Mouse (Mus musculus): ENCODE data around the gene Qars. TPM values are rescaled to one million over a fixed set of nuclear protein-coding genes. Genes with fewer than 3 reads are reported as not detected.

The Qars gene
- polyA plus RNA-seq, 1 experiment from 2014 or later = 104 TPM

DNA sequence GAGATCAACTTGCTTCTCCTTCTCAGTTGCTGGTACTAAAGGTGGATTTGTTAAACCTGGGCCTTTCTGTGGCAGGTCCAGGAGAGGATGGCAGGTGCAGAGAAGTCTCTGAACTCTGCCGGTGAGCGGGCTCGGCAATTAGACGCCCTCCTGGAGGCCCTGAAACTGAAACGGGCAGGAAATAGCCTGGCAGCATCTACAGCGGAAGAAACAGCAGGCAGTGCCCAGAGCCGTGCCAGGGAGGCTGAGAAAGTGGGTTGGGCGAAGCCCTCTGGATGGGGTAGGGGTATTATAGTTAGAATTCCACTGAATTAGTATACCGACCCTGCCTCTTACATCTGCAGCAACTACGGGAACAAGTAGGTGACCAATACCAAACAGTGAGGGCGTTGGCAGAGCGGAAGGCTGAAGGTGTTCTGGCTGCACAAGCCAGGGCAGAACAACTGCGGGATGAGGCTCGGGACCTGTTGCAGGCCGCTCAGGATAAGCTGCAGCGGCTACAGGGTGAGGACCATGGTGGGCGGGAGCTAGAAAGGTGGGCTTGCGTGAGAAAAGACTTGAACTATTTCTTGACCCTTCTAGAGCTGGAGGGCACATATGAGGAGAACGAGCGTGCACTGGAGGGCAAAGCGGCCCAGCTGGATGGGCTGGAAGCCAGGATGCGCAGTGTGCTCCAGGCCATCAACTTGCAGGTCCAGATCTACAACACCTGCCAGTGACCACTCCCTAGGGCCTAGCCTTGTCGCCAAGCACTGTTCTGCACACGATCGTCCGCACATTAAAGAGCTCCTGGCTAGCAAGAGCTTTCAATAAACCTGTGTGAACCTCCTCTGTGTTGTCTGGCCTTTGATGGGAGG is 17.6 kb upstream of the Qars start:
- Histone ChIP-seq H3K4me1 (peaks cover 24% of the 10 kb centered on the region), H3K9ac (no peak overlapping the region; the same call in 1 of the 2 replicates), H3K9me3 (no peaks in the 10 kb centered on the region), H3K4me2 (peak overlapping the region; percentile 82), H3K36me3 (peaks cover 81% of the 10 kb centered on the region), H3K27ac (peak overlapping the region; percentile 98), H3K4me3 (peak overlapping the region; percentile 97), H3K27me3 (no peaks in the 10 kb centered on the region)
- no peak for ATAC-seq (ENCODE audit: insufficient number of reproducible peaks, low FRiP score, low TSS enrichment, low read depth)
- 56% methylated on average over 26 of the region's 26 CpGs for WGBS

DNA sequence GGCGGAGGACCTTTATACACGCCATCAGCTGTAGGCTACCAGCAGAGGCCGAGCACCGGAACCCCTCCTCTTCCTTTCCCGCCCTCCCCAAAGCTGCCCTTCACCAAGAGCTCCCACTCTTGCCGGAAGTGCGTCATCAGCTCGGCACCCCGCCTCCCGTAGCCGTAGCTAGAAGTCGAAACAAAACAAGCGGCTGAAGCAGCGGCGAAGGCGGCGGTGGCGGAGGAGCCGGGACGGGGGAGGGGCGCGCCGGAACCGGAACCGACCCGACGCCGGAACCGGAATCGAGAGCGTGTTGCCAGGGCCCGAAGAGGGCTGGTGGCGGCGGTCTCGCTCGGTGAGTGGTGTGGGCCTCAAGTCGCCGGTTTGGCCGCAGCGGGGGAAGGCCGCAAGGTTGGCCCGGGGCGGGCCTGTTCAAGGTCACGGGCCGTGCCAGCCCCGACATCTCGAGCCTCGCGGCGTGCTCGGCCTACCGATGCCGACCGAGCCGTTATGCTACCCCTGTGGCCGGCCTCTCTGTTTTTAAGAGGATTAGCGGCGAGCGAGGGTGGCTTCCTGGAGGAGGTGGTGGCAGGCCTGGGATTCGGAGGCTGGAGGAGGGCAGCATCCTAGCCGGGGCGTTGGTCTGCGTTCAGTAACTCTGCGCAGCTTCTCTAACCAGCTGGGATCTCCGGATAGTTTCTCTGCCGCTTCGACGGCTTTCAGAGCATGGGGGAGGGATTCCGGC is 16.8 kb upstream of the Qars start, which contains the start of gene Usp19:
TSS of gene Usp19 (plus strand) at position 44 of the 727 bp plus-strand sequence.
- Histone ChIP-seq H3K9ac (peak within 1 kb of the TSS; percentile 97), H3K4me1 (peaks cover 24% of the 10 kb centered on the region), H3K27me3 (no peaks in the 10 kb centered on the region), H3K9me3 (no peaks in the 10 kb centered on the region), H3K4me2 (peak within 1 kb of the TSS; percentile 82), H3K4me3 (peak within 1 kb of the TSS; percentile 97), H3K36me3 (peaks cover 81% of the 10 kb centered on the region), H3K27ac (peak within 1 kb of the TSS; percentile 98)
- peak; percentile 87 for ATAC-seq (ENCODE audit: insufficient number of reproducible peaks, low FRiP score, low TSS enrichment, low read depth)
- WGBS = under 1% methylated on average over 68 of the region's 69 CpGs

DNA sequence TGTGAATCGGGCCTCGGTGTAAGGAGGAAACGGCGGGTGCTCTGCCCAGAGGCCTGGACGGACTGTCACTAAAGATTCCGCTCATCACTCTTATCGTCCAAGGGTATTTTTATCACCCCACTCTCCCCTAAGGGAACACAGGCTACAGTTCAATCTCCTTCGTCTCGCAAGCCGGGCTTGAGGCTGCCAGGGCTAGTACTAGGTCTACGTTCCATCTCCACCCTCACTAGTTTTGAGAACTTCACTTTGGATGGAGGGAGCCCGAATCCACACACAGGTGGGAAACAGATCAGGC is 16.3 kb upstream of the Qars start:
- 7% methylated on average over 12 of the region's 12 CpGs for WGBS

DNA sequence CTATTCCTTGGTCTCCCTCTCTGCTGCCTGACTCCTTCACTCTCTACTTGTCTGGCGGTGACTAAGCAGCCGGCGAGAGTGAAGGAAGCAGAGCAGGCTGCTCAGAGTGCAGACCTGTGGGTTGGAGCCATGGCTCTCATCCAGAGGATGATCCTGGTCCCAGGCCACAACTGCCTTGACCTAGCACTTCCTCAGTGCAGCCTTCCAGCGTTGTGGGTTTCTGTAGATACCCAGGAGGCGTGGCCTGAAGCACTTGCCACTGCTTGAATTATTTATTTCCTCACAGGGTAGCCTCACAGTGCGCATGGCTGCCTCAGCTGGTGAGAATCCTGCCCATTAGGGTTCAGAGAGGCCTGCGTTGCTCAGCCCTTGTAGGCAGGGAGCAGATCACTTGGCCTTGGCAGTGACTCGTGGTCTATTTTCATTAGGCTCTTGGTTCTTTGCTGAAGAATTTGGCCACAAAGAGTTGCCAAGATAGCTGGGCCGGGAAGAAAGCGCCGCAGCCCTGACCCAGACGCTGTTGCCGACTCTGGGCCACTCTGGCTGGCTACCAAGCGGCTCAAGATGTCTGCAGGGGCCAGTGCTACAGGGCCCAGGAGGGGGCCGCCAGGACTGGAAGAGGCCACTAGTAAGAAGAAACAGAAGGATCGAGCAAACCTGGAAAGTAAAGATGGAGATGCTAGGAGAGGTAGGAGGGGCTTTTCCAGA is 15.3 kb upstream of the Qars start:
- peak overlapping the region; percentile 12; the same call in 1 of the 2 replicates for H3K27ac ChIP-seq
- peak overlapping the region; percentile 82 for H3K4me2 ChIP-seq
- no peak for ATAC-seq (ENCODE audit: insufficient number of reproducible peaks, low FRiP score, low TSS enrichment, low read depth)

More for the DNA sequence above, 16.3 kb upstream of the Qars start:
- Histone ChIP-seq H3K4me3 (peak overlapping the region; percentile 97), H3K27ac (peak overlapping the region; percentile 98), H3K9me3 (no peaks in the 10 kb centered on the region), H3K27me3 (no peaks in the 10 kb centered on the region), H3K4me1 (peaks cover 24% of the 10 kb centered on the region), H3K4me2 (peak overlapping the region; percentile 82), H3K9ac (peak overlapping the region; percentile 97), H3K36me3 (peaks cover 81% of the 10 kb centered on the region)
- no peak for ATAC-seq (ENCODE audit: insufficient number of reproducible peaks, low FRiP score, low TSS enrichment, low read depth)

DNA sequence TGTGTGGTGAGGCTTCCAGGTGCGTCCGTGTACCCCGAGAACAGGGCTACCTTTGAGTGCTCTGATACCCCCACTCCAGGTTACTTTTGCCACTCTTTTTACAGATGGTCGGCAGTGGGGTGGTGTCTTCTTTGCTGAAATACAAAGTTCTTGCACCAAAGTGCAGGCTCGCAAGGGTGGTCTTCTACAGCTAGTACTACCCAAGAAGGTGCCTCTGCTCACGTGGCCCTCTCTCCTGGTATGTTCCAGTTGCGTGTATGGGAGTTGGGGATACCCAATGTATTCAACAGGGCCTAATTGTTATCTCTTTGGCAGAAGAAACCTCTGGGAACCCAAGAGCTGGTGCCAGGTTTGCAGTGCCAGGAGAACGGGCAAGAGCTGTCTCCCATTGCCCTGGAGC is 14.3 kb upstream of the Qars start:
- Histone ChIP-seq H3K27me3 (no peaks in the 10 kb centered on the region), H3K27ac (no peak overlapping the region), H3K4me3 (no peak overlapping the region), H3K9ac (no peak overlapping the region), H3K4me2 (no peak overlapping the region), H3K36me3 (peaks cover 81% of the 10 kb centered on the region), H3K4me1 (peaks cover 24% of the 10 kb centered on the region), H3K9me3 (no peaks in the 10 kb centered on the region)
- WGBS = 94% methylated on average over 8 of the region's 8 CpGs
- ATAC-seq (ENCODE audit: insufficient number of reproducible peaks, low FRiP score, low TSS enrichment, low read depth) = no peak

More for the DNA sequence above, 15.3 kb upstream of the Qars start:
- WGBS = 82% methylated on average over 16 of the region's 16 CpGs
- peaks cover 81% of the 10 kb centered on the region for H3K36me3 ChIP-seq
- peaks cover 24% of the 10 kb centered on the region for H3K4me1 ChIP-seq
- peak overlapping the region; percentile 97 for H3K4me3 ChIP-seq
- H3K27me3 ChIP-seq = no peaks in the 10 kb centered on the region
- H3K9me3 ChIP-seq = no peaks in the 10 kb centered on the region
- peak overlapping the region; percentile 97 for H3K9ac ChIP-seq

DNA sequence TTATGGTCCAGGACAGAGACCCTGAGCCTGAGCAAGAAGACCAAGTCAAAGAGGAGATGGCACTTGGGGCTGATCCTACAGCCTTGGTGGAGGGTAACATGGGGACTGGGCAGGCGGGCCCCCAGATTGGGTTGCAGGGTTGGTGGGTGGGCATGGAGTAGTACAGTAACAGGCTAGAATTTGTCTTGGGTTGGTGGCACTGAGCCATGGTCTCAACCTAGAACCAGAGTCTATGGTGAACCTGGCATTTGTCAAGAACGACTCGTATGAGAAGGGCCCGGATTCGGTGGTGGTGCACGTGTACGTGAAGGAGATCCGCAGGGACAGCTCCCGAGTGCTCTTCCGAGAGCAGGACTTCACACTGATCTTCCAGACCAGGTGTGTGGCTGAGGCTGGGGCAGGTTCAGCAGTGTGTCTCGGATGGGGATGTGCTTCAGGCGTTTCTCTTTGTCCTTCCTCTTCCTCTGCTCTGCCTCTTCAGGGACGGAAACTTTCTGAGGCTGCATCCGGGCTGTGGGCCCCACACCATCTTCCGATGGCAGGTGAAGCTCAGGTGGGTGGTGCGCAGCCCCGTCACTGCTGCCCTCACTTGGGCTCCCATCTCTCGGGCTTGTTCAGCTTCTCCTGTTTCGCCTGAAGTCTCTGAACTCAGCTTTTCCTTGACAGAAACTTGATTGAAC is 13.2 kb upstream of the Qars start:
- no peak overlapping the region for H3K9ac ChIP-seq
- no peaks in the 10 kb centered on the region for H3K27me3 ChIP-seq
- ATAC-seq (ENCODE audit: insufficient number of reproducible peaks, low FRiP score, low TSS enrichment, low read depth) = no peak
- no peak overlapping the region for H3K4me2 ChIP-seq
- H3K36me3 ChIP-seq = peaks cover 81% of the 10 kb centered on the region
- H3K27ac ChIP-seq = no peak overlapping the region
- H3K9me3 ChIP-seq = no peaks in the 10 kb centered on the region
- WGBS = 93% methylated on average over 19 of the region's 19 CpGs
- no peak overlapping the region for H3K4me3 ChIP-seq
- H3K4me1 ChIP-seq = peaks cover 24% of the 10 kb centered on the region

DNA sequence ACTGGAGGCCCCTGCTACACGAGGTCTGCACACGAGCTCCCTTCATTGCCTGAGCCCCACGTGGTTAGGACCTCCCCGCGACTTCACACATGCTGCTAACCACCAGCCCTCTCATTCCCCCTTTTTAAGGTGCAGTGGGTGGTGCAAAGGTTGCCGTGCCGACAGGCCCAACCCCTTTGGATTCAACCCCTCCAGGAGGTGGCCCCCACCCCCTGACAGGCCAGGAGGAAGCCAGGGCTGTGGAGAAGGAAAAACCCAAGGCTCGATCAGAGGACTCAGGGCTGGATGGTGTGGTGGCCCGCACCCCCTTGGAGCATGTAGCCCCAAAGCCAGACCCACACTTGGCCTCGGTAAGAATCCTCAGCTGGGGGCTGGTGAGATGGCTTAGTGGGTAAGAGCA is 12.6 kb upstream of the Qars start:
- ATAC-seq (ENCODE audit: insufficient number of reproducible peaks, low FRiP score, low TSS enrichment, low read depth) = no peak
- Histone ChIP-seq H3K4me3 (no peak overlapping the region), H3K4me1 (peaks cover 20% of the 10 kb centered on the region), H3K9me3 (no peaks in the 10 kb centered on the region), H3K36me3 (peaks cover 81% of the 10 kb centered on the region), H3K27ac (no peak overlapping the region), H3K27me3 (no peaks in the 10 kb centered on the region), H3K9ac (no peak overlapping the region), H3K4me2 (no peak overlapping the region)
- WGBS = 85% methylated on average over 10 of the region's 10 CpGs

DNA sequence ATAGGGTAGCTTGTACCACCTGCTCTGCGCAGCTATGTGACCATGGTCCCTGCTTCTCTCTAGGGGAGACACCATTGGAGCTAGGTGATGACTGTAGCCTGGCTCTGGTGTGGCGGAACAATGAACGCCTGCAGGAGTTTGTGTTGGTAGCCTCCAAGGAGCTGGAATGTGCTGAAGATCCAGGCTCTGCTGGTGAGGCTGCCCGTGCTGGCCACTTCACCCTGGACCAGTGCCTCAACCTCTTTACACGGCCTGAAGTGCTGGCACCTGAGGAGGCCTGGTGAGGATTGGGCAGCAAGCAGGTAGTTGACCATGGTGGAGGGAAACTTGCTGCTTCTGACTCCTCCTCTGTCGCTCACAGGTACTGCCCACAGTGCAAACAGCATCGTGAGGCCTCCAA is 8.3 kb upstream of the Qars start:
- Histone ChIP-seq H3K9me3 (no peaks in the 10 kb centered on the region), H3K27me3 (no peaks in the 10 kb centered on the region), H3K4me2 (no peak overlapping the region), H3K4me3 (no peak overlapping the region), H3K9ac (no peak overlapping the region), H3K4me1 (no peaks in the 10 kb centered on the region), H3K36me3 (peaks cover 96% of the 10 kb centered on the region), H3K27ac (no peak overlapping the region)
- ATAC-seq (ENCODE audit: insufficient number of reproducible peaks, low FRiP score, low TSS enrichment, low read depth) = no peak
- WGBS = 93% methylated on average over 7 of the region's 7 CpGs

DNA sequence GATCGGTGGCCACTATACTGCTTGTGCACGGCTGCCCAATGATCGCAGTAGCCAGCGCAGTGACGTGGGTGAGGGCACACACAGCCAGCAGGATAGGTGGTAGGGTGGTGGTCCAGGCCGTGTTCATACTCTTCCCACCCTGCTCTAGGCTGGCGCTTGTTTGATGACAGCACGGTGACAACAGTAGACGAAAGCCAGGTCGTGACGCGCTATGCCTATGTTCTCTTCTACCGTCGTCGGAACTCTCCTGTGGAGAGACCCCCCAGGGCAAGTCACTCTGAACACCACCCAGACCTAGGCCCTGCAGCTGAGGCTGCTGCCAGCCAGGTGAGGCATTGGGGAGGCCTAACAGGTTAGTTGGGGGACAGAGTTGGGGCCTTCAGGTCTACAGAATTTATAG is 7.6 kb upstream of the Qars start:
- WGBS = 87% methylated on average over 15 of the region's 15 CpGs

DNA sequence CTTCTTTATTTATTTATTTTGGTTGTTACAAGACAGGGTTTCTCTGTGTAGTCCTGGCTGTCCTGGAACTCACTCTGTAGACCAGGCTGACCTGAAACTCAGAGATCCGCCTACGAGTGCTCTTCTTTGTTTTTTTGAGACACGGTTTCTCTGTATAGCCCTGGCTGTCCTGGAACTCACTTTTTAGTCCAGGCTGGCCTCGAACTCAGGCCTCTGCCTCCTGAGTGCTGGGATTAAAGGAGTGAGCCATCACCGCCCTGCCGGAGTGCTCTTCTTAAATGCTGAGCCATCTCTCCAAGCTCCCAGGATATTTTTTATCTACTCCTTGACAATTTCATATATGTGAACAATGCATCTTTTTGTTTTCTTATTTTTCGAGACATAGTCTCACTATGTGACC is 605 bp upstream of the Qars start:
- Histone ChIP-seq H3K36me3 (peaks cover 46% of the 10 kb centered on the region), H3K4me1 (peaks cover 17% of the 10 kb centered on the region), H3K4me3 (peak overlapping the region; percentile 75), H3K9ac (no peak overlapping the region), H3K27me3 (no peaks in the 10 kb centered on the region), H3K4me2 (peak overlapping the region; percentile 59), H3K27ac (peak overlapping the region; percentile 86), H3K9me3 (no peaks in the 10 kb centered on the region)
- no peak for ATAC-seq (ENCODE audit: insufficient number of reproducible peaks, low FRiP score, low TSS enrichment, low read depth)
- 89% methylated on average over 7 of the region's 7 CpGs for WGBS

More for the DNA sequence above, 7.6 kb upstream of the Qars start:
- Histone ChIP-seq H3K9me3 (no peaks in the 10 kb centered on the region), H3K27ac (no peak overlapping the region), H3K4me2 (no peak overlapping the region), H3K27me3 (no peaks in the 10 kb centered on the region), H3K36me3 (peaks cover 89% of the 10 kb centered on the region), H3K9ac (no peak overlapping the region), H3K4me3 (no peak overlapping the region), H3K4me1 (no peaks in the 10 kb centered on the region)
- ATAC-seq (ENCODE audit: insufficient number of reproducible peaks, low FRiP score, low TSS enrichment, low read depth) = no peak

DNA sequence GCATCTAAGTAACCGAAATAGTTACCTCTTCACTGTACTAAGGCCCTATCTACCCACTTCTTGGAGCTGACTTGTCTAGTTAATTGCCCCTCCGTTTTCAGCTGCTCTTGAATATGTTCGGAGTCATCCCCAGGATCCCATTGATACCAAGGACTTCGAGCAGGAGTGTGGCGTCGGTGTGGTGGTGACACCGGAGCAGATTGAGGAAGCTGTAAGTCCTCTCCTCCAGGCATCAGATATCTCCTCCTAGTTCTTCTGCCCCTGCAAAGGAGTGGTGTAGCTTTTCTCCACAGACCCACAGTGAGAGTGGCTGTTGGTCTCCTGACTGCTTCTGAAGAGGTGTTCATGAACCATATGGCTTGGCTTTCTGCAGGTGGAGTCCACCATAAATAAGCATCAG is 1.3 kb downstream of the Qars start:
- Histone ChIP-seq H3K9ac (peak overlapping the region; percentile 80; the same call in 1 of the 2 replicates), H3K36me3 (peaks cover 46% of the 10 kb centered on the region), H3K9me3 (no peaks in the 10 kb centered on the region), H3K4me2 (peak overlapping the region; percentile 59), H3K27ac (no peak overlapping the region), H3K4me3 (peak overlapping the region; percentile 75), H3K27me3 (no peaks in the 10 kb centered on the region), H3K4me1 (peaks cover 17% of the 10 kb centered on the region)
- no peak for ATAC-seq (ENCODE audit: insufficient number of reproducible peaks, low FRiP score, low TSS enrichment, low read depth)
- WGBS = 86% methylated on average over 7 of the region's 7 CpGs

Data from limb, embryonic 15.5 days (tissue).